Mouse (Mus musculus) liver, adult 2 months (tissue): Measurements from ENCODE around the gene Entpd3. TPM values are rescaled to one million over a fixed set of nuclear protein-coding genes. Genes with fewer than 3 reads are reported as not detected.

Source experiments
- DNase-seq: peaks from one replicate; pipeline ENCODE4 v3.0.0-alpha.2; 2011; ENCODE audit warnings: low read depth, low spot score; ENCODE audit errors: extremely low read depth
- H3K27ac ChIP-seq: fragments of 200-500 bp; replicated peaks from 2 replicates; pipeline ENCODE4 v1.5.1; 2012; ENCODE audit warnings: low read depth, mild to moderate bottlenecking, control low read depth, inconsistent platforms, low read length; ENCODE audit not compliant: insufficient read depth
- H3K27me3 ChIP-seq: fragments of 200-500 bp; 2 replicates; pipeline ENCODE4 v1.6.1; 2012; ENCODE audit warnings: mild to moderate bottlenecking, moderate library complexity, low read length, inconsistent platforms; ENCODE audit not compliant: control insufficient read depth, insufficient read depth
- H3K36me3 ChIP-seq: fragments of 200-500 bp; 2 replicates; pipeline ENCODE4 v1.6.1; 2012; ENCODE audit warnings: low read length, inconsistent platforms; ENCODE audit not compliant: control insufficient read depth, insufficient read depth
- H3K4me1 ChIP-seq: fragments of 200-500 bp; 2 replicates; pipeline ENCODE4 v1.6.1; 2011; ENCODE audit warnings: low read length; ENCODE audit not compliant: control insufficient read depth, insufficient read depth
- H3K4me3 ChIP-seq: fragments of 200-500 bp; 2 replicates; pipeline ENCODE4 v1.5.1; 2011; ENCODE audit warnings: low read depth, mild to moderate bottlenecking, control low read depth, low read length, moderate library complexity; ENCODE audit not compliant: insufficient read depth
- H3K79me2 ChIP-seq: fragments of 200-500 bp; 2 replicates; pipeline ENCODE4 v1.6.1; 2012; ENCODE audit warnings: inconsistent platforms, mild to moderate bottlenecking, low read length, moderate library complexity; ENCODE audit not compliant: control insufficient read depth, insufficient read depth
- H3K9ac ChIP-seq: fragments of 200-500 bp; 2 replicates; pipeline ENCODE4 v1.6.1; 2012; ENCODE audit warnings: low read depth, mild to moderate bottlenecking, control low read depth, inconsistent platforms, low read length
- CTCF ChIP-seq: fragments of 200-500 bp; IDR thresholded peaks from 2 replicates; pipeline ENCODE4 v1.5.1; 2011; ENCODE audit warnings: low read depth, low read length, control low read depth
- POLR2A ChIP-seq: fragments of 200-500 bp; IDR thresholded peaks from 2 replicates; pipeline ENCODE4 v1.6.1; 2011; ENCODE audit warnings: low read length, control low read depth; ENCODE audit not compliant: insufficient read depth; ENCODE audit errors: extremely low read depth
- WGBS: fragments of 180-500 bp; shearing (Covaris S2); methylation state at CpG from one replicate; pipeline ENCODE4 v1.1.7; 2018; 5-methylcytosine and 5-hydroxymethylcytosine counted together
- polyA plus RNA-seq: library from polyadenylated mRNA; depleted of rRNA; stranded (reverse); fragments of >200 nt; gene quantifications from 2 replicates; pipeline ENCODE4 v1.2.3, GENCODE M21; 2012
- total RNA-seq: library from RNA; depleted of rRNA; stranded (reverse); fragments of >200 nt; gene quantifications from 2 replicates; pipeline ENCODE4 v1.2.3, GENCODE M21; 2014

The Entpd3 gene
- total and polyA plus RNA-seq, 2 experiments, result not detected

GRCm38 (mm10) chr9:120542241-120542640 is 2.6 kb downstream of the Entpd3 start:
- no peaks in the 10 kb centered on the region for H3K79me2 ChIP-seq
- peaks cover 10% of the 10 kb centered on the region for H3K27me3 ChIP-seq
- no peaks in the 10 kb centered on the region for H3K4me1 ChIP-seq
- no peak overlapping the region for H3K9ac ChIP-seq
- TF ChIP-seq POLR2A (no peak), CTCF (no peak)
- H3K4me3 ChIP-seq, result no peak overlapping the region
- H3K36me3 ChIP-seq, result no peaks in the 10 kb centered on the region
- H3K27ac ChIP-seq, result no peak overlapping the region
- WGBS, result 12% methylated on average over 6 of the region's 6 CpGs
- no peak for DNase-seq

- Histone ChIP-seq H3K4me1 (no peaks in the 10 kb centered on the region), H3K4me3 (no peak overlapping the region), H3K27ac (no peak overlapping the region), H3K36me3 (no peaks in the 10 kb centered on the region), H3K9ac (no peak overlapping the region), H3K79me2 (no peaks in the 10 kb centered on the region), H3K27me3 (peaks cover 10% of the 10 kb centered on the region)
- TF ChIP-seq CTCF, result no peak
- no peak for TF ChIP-seq POLR2A
- 59% methylated on average over 2 of the region's 2 CpGs for WGBS
- DNase-seq, result no peak
Observed at GRCm38 (mm10) chr9:120545994-120546393, 6.4 kb downstream of the Entpd3 start.

- Histone ChIP-seq H3K4me1 (no peaks in the 10 kb centered on the region), H3K27me3 (peaks cover 10% of the 10 kb centered on the region), H3K4me3 (no peak overlapping the region), H3K79me2 (no peaks in the 10 kb centered on the region), H3K27ac (no peak overlapping the region), H3K9ac (no peak overlapping the region), H3K36me3 (no peaks in the 10 kb centered on the region)
- no peak for DNase-seq
- TF ChIP-seq CTCF, result no peak
- TF ChIP-seq POLR2A, result no peak
- 95% methylated on average over 9 of the region's 9 CpGs for WGBS
Observed at GRCm38 (mm10) chr9:120546482-120546881, 6.9 kb downstream of the Entpd3 start.

- no peak overlapping the region for H3K9ac ChIP-seq
- no peak for TF ChIP-seq POLR2A
- TF ChIP-seq CTCF, result no peak
- no peak overlapping the region for H3K4me3 ChIP-seq
- DNase-seq, result no peak
- 34% methylated on average over 16 of the region's 16 CpGs for WGBS
- no peaks in the 10 kb centered on the region for H3K36me3 ChIP-seq
- no peaks in the 10 kb centered on the region for H3K4me1 ChIP-seq
- H3K27me3 ChIP-seq, result peaks cover 6% of the 10 kb centered on the region; the same call in 1 of the 2 replicates
- H3K79me2 ChIP-seq, result no peaks in the 10 kb centered on the region
- no peak overlapping the region for H3K27ac ChIP-seq
Observed at GRCm38 (mm10) chr9:120547026-120547668, 7.5 kb downstream of the Entpd3 start.

DNA sequence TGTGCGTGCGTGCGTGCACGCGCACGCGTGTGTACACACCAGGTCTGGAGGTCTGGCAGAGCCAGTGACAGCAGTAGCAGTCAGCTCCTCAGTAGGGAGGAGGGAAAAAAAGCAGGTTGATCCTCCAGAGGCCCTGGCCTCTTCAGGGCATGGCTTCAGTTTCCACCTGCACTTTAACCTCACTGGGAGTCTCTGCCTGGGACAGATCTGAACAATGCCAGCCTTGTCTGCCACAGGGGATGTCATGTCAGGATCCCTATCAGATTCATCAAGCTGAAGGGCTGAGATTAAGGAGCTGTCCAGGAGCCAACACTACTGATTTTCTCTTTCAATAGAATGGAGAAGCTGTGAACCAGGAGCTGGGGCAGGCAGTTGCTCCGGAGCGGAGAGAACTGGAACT is 11.2 kb downstream of the Entpd3 start:
- WGBS, result 87% methylated on average over 9 of the region's 9 CpGs
- H3K79me2 ChIP-seq, result no peaks in the 10 kb centered on the region
- no peaks in the 10 kb centered on the region for H3K36me3 ChIP-seq
- no peak overlapping the region for H3K27ac ChIP-seq
- H3K4me3 ChIP-seq, result no peak overlapping the region
- 0 out of 2 replicates have a peak, but pooled peaks cover 3% of the 10 kb centered on the region for H3K27me3 ChIP-seq
- no peaks in the 10 kb centered on the region for H3K4me1 ChIP-seq
- TF ChIP-seq CTCF (no peak), POLR2A (no peak)
- no peak overlapping the region for H3K9ac ChIP-seq
- no peak for DNase-seq

- Histone ChIP-seq H3K27ac (no peak overlapping the region), H3K9ac (no peak overlapping the region), H3K79me2 (no peaks in the 10 kb centered on the region), H3K27me3 (no peaks in the 10 kb centered on the region), H3K4me1 (no peaks in the 10 kb centered on the region), H3K36me3 (no peaks in the 10 kb centered on the region), H3K4me3 (no peak overlapping the region)
- TF ChIP-seq CTCF, result no peak
- no peak for TF ChIP-seq POLR2A
- no peak for DNase-seq
- WGBS, result 88% methylated on average over 3 of the region's 3 CpGs
Observed at GRCm38 (mm10) chr9:120563590-120563989, 24.0 kb downstream of the Entpd3 start.
